Mouse (Mus musculus) CH12.LX (cell line): Measurements from ENCODE around the gene Csnk2a2. TPM values are rescaled to one million over a fixed set of nuclear protein-coding genes. Genes with fewer than 3 reads are reported as not detected.

Experiments
- DNase-seq: peaks from one replicate; pipeline ENCODE4 v3.0.0-alpha.2; 2013; ENCODE audit errors: extremely low read depth
- H3K27ac ChIP-seq: 2 replicates; pipeline ENCODE4 v1.5.1; 2012; ENCODE audit warnings: low read depth, mild to moderate bottlenecking, control low read depth, moderate library complexity; ENCODE audit not compliant: insufficient read depth
- H3K27me3 ChIP-seq: replicated peaks from 2 replicates; pipeline ENCODE3; 2012; ENCODE audit warnings: inconsistent platforms
- H3K36me3 ChIP-seq, 2 experiments: replicated peaks in 1 of 2; 2 replicates each; pipeline versions ENCODE3 to v1.6.1; 2012; ENCODE audit warnings: inconsistent platforms in 1 of 2, low read length in 1 of 2, mild to moderate bottlenecking in 1 of 2, mixed read lengths in 1 of 2, moderate library complexity in 1 of 2; ENCODE audit not compliant: control insufficient read depth in 1 of 2, insufficient read depth in 1 of 2
- H3K4me1 ChIP-seq, 2 experiments: 2 replicates each; pipeline ENCODE4 v1.6.1; 2012; ENCODE audit warnings: inconsistent platforms in 1 of 2, moderate library complexity in 1 of 2; ENCODE audit not compliant: insufficient read depth in 2 of 2, control insufficient read depth in 1 of 2
- H3K4me2 ChIP-seq: 2 replicates; pipeline ENCODE4 v1.6.1; 2012; ENCODE audit warnings: low read depth, mild to moderate bottlenecking, control low read depth; ENCODE audit not compliant: poor library complexity, insufficient read depth, severe bottlenecking
- H3K4me3 ChIP-seq, 3 experiments: fragments of 150-350 bp in 1 of 3; sonication (generic) in 1 of 3; replicated peaks in 1 of 3; 2 replicates each; pipeline versions ENCODE3 to v1.5.1; 2011 to 2012; ENCODE audit warnings: low read depth in 2 of 3, low read length in 2 of 3, mild to moderate bottlenecking in 2 of 3, moderate library complexity in 2 of 3, control low read depth in 1 of 3, improper control_type of control experiment in 1 of 3, inconsistent platforms in 1 of 3, mixed read lengths in 1 of 3; ENCODE audit not compliant: poor library complexity in 1 of 3
- H3K79me2 ChIP-seq: replicated peaks from 2 replicates; pipeline ENCODE4 v1.6.1; 2012; ENCODE audit warnings: mild to moderate bottlenecking, moderate library complexity; ENCODE audit not compliant: control insufficient read depth, poor library complexity, insufficient read depth, severe bottlenecking; ENCODE audit errors: extremely low read depth
- H3K9ac ChIP-seq: 2 replicates; pipeline ENCODE4 v1.6.1; 2012; ENCODE audit warnings: low read depth, mild to moderate bottlenecking, control low read depth, moderate library complexity; ENCODE audit not compliant: insufficient read depth
- H3K9me3 ChIP-seq: replicated peaks from 2 replicates; pipeline ENCODE3; 2012; ENCODE audit warnings: low read length, inconsistent platforms, mixed read lengths
- BHLHE40 ChIP-seq: IDR thresholded peaks from 2 replicates; pipeline ENCODE4 v1.6.1; 2011; ENCODE audit warnings: mild to moderate bottlenecking, low read depth, low read length, improper control_type of control experiment
- CTCF ChIP-seq, 2 experiments: IDR thresholded peaks in 1 of 2; conservative IDR thresholded peaks in 1 of 2; 2 replicates each; pipeline ENCODE4 v1.5.1; 2011 to 2012; ENCODE audit warnings: low read depth in 2 of 2, low read length in 2 of 2, improper control_type of control experiment in 1 of 2, inconsistent platforms in 1 of 2, mild to moderate bottlenecking in 1 of 2, moderate library complexity in 1 of 2
- ETS1 ChIP-seq: conservative IDR thresholded peaks from 2 replicates; pipeline ENCODE4 v1.6.1; 2012; ENCODE audit warnings: low read depth, mild to moderate bottlenecking, inconsistent platforms, low read length, improper control_type of control experiment, moderate library complexity
- GABPA ChIP-seq: IDR thresholded peaks from 2 replicates; pipeline ENCODE4 v1.6.1; 2012; ENCODE audit warnings: low read depth, low read length, improper control_type of control experiment, inconsistent platforms; ENCODE audit not compliant: insufficient replicate concordance
- KAT2A ChIP-seq: IDR thresholded peaks from 2 replicates; pipeline ENCODE4 v1.6.1; 2012; ENCODE audit warnings: low read length, improper control_type of control experiment, inconsistent platforms; ENCODE audit not compliant: insufficient replicate concordance
- MAFK ChIP-seq: IDR thresholded peaks from 2 replicates; pipeline ENCODE4 v1.6.1; 2011; ENCODE audit warnings: low read length, improper control_type of control experiment; ENCODE audit not compliant: insufficient replicate concordance
- MAX ChIP-seq: IDR thresholded peaks from 2 replicates; pipeline ENCODE4 v1.6.1; 2011; ENCODE audit warnings: low read length, improper control_type of control experiment
- MYC ChIP-seq: IDR thresholded peaks from 2 replicates; pipeline ENCODE4 v1.6.1; 2011; ENCODE audit warnings: low read depth, mild to moderate bottlenecking, improper control_type of control experiment, low read length
- PAX5 ChIP-seq: IDR thresholded peaks from 2 replicates; pipeline ENCODE4 v1.6.1; 2012; ENCODE audit warnings: low read length, inconsistent platforms, mixed read lengths
- POLR2A ChIP-seq: IDR thresholded peaks from 2 replicates; pipeline ENCODE4 v1.6.1; 2011; ENCODE audit warnings: low read depth, mild to moderate bottlenecking, improper control_type of control experiment, low read length
- RAD21 ChIP-seq: IDR thresholded peaks from 2 replicates; pipeline ENCODE4 v1.6.1; 2011; ENCODE audit warnings: low read depth, mild to moderate bottlenecking, low read length, improper control_type of control experiment, moderate library complexity
- SIN3A ChIP-seq: IDR thresholded peaks from 2 replicates; pipeline ENCODE4 v1.6.1; 2012; ENCODE audit warnings: low read length, improper control_type of control experiment, inconsistent platforms
- SMC3 ChIP-seq: IDR thresholded peaks from 2 replicates; pipeline ENCODE4 v1.6.1; 2011; ENCODE audit warnings: low read depth, low read length, improper control_type of control experiment
- TBP ChIP-seq: conservative IDR thresholded peaks from 2 replicates; pipeline ENCODE4 v1.6.1; 2011; ENCODE audit warnings: low read depth, low read length, improper control_type of control experiment
- UBTF ChIP-seq: IDR thresholded peaks from 2 replicates; pipeline ENCODE4 v1.6.1; 2012; ENCODE audit warnings: low read depth, mild to moderate bottlenecking, inconsistent platforms, low read length, improper control_type of control experiment, moderate library complexity
- ZMIZ1 ChIP-seq: IDR thresholded peaks from 2 replicates; pipeline ENCODE4 v1.6.1; 2012; ENCODE audit warnings: low read depth, mild to moderate bottlenecking, inconsistent platforms, low read length, improper control_type of control experiment
- dilution Hi-C: fragments of 300-500 bp; cut with MboI; formaldehyde crosslinking; loops from 2 replicates; pipeline ENCODE4 v1.14.3; 2020; ENCODE audit warnings: low sequenced_read_pairs; ENCODE audit not compliant: extremely low pct_unique_long_range_greater_than_20kb, extremely low pct_ligation_motif_present
- in situ Hi-C: fragments of 300-500 bp; cut with MboI; formaldehyde crosslinking; loops from 3 replicates; pipeline ENCODE4 v1.14.3; 2019; ENCODE audit warnings: low sequenced_read_pairs, low pct_ligation_motif_present, low pct_unique_long_range_greater_than_20kb, mixed read lengths
- polyA plus RNA-seq: library from polyadenylated mRNA; unstranded; fragments of >175 nt; gene quantifications from 2 replicates; pipeline ENCODE4 v1.2.1, GENCODE M21; 2012; ENCODE audit warnings: low read depth; ENCODE audit not compliant: insufficient read length
- total RNA-seq, 2 experiments: library from RNA; depleted of rRNA; stranded (reverse); fragments of 300-350 nt in 1 of 2; fragments of >200 nt in 1 of 2; gene quantifications; 2 replicates each; pipeline ENCODE4 v1.2.3; 2012 to 2014

Csnk2a2 gene
- total RNA-seq (2012; rRNA removed): 32.1 and 35.7 TPM in 2 replicates
- 51.7 and 72.1 TPM in 2 replicates for total RNA-seq (2014; rRNA removed)
- polyA plus RNA-seq: 126 and 133 TPM in 2 replicates

DNA sequence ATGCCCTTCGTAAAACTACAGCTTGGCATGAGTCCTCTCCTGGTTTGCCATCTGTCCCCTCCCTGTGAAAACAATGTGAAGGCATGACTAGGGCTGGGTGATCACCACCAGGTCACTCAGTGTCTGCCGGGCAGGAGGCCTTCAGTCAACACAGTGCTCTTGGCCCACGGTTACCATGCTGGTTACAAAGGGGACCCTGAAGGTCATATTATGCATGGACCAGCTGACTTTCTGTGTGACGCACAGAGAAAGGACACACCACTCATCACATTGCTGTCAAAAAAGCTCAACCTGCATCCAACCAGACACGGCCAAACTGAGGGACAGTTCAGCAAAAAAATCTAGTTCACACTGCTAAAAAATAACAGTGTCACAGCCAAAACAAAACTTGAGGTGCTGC lies at the start of gene Csnk2a2:
Csnk2a2 (minus strand) TSS at position 34 of the 400 bp plus-strand sequence.
- TF ChIP-seq UBTF (no peak), PAX5 (no peak), ETS1 (no peak), BHLHE40 (no peak), SIN3A (no peak), MAFK (no peak), TBP (no peak)
- no peaks in the 10 kb centered on the region for H3K9me3 ChIP-seq
- peaks cover 14 to 19% of the 10 kb centered on the region in 2 experiments for H3K36me3 ChIP-seq
- in situ Hi-C loops: no loop called here
- H3K4me2 ChIP-seq: peak within 1 kb of the TSS; percentile 7
- dilution Hi-C loops: no loop called here
- peak within 1 kb of the TSS; percentile 32; the same call in 1 of the 2 replicates for H3K9ac ChIP-seq
- H3K27ac ChIP-seq: no peak within 1 kb of the TSS
- DNase-seq: no peak
- no peaks in the 10 kb centered on the region for H3K27me3 ChIP-seq
- peaks cover 32% of the 10 kb centered on the region for H3K79me2 ChIP-seq
- H3K4me1 ChIP-seq: peaks cover 4 to 30% of the 10 kb centered on the region in 2 experiments; a peak in 2 of 4 replicates
- peak within 1 kb of the TSS; percentile 8 to 81 (median 28) for H3K4me3 ChIP-seq

DNA sequence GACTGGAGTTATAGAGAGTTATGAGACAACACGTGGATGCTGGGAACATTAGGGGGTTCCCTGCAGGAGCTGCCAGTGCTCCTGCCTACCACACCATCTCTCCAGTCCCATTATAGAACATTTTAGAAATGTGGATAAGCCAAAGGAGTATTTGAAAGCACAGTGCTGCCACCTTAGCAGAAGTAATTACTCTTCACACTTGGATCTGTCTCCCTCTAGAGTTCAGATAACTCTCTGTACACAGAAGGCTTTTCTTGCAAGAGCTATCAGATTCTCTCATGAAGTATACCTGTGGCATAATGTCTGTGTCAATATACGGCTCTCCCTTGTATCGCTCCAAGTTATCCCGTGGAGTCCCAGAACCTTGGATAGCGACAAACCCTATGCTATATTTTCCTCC lies 49.6 kb upstream of the Csnk2a2 start:
- H3K4me1 ChIP-seq: no peaks in the 10 kb centered on the region; a peak in 1 of 4 replicates
- TF ChIP-seq RAD21: peak; percentile 49
- TF ChIP-seq MAX: no peak
- no peak for TF ChIP-seq GABPA
- no peak for TF ChIP-seq MYC
- TF ChIP-seq KAT2A: no peak
- TF ChIP-seq ZMIZ1: no peak
- peak; percentile 26; the same call in 1 of the 2 replicates for TF ChIP-seq SMC3
- no peak for TF ChIP-seq POLR2A
- TF ChIP-seq CTCF (conservative IDR thresholded peaks at IDR 0.05 in 1 of 2, IDR thresholded peaks at IDR 0.05 in 1 of 2; ENCODE audit: low read depth in 2 of 2, low read length in 2 of 2): peak in 1 of 2 experiments; percentile 60; a peak in 2 of 4 replicates
- no peak overlapping the region for H3K4me3 ChIP-seq
- H3K79me2 ChIP-seq: no peaks in the 10 kb centered on the region
- no peak overlapping the region for H3K4me2 ChIP-seq
- no peak overlapping the region for H3K9ac ChIP-seq
- no peaks in the 10 kb centered on the region for H3K36me3 ChIP-seq
- dilution Hi-C loops (no loop called here), in situ Hi-C loops (no loop called here)
- H3K27ac ChIP-seq: no peak overlapping the region
- peaks cover 2% of the 10 kb centered on the region for H3K27me3 ChIP-seq
- no peak for DNase-seq
- peaks cover 4% of the 10 kb centered on the region for H3K9me3 ChIP-seq
